Mouse (Mus musculus): ENCODE measurements around the gene Layn. TPM values are rescaled to one million over a fixed set of nuclear protein-coding genes. Genes with fewer than 3 reads are reported as not detected.
A peak's percentile ranks its signal among the peaks of the same experiment; 100 is the strongest.

The Layn gene
- total RNA-seq, 2 experiments from 2014 or later, result 6.5 to 8.3 TPM

DNA sequence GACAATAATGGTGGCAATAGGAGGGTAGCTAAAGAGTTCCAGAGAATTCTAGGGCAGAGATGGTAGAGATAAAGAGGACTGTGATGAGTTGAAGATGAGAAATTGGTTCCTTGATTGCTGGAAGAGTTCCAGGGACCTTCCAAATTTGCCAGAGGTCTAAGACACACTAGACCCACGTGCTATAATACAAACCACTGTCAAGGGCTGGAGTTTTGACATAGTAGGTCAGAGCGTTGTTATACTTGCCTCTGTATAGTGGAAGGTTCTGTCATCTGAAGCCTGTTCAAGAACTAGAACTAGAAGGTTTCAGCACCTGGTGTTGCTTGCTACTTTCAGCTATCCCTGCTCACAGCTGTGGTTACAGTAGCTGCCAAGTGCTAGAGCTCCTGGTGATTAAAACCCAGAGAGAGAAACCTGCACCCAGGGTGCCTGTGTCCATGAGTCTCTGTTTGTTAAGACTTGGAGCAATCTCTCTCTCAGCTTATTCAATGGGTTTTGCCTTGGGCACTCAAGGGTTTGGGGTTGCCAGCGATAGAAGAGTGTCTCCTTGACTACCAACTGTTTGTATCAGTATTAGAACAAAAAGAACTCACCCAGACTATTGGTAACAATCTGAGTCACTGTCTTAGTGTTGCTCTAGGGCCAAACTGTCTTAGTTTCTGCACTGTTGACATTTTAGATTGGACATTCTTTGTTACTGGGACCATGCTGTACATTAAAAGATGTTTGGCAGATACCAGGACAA, 43.9 kb downstream of the Layn start:
- DNase-seq, result no peak

DNA sequence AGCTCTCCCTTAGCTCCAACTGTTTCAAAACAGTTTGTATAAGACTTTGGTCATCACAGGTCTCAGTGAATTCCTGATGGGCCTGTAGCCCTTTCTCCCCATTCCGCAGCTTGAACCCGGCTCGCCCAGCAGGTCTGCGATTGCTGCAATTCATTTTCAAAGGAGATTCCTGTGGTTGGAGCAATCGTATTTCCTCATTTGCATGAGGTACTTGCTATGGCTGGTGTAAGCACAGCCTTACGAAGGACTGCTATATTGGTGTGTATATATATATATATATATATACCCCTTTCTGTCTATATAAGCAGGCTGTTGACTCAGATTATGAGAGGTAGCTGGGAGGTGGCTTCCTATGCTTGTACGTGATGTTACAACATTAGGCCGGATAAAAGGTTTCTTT, 44.6 kb downstream of the Layn start:
- DNase-seq, result no peak

DNA sequence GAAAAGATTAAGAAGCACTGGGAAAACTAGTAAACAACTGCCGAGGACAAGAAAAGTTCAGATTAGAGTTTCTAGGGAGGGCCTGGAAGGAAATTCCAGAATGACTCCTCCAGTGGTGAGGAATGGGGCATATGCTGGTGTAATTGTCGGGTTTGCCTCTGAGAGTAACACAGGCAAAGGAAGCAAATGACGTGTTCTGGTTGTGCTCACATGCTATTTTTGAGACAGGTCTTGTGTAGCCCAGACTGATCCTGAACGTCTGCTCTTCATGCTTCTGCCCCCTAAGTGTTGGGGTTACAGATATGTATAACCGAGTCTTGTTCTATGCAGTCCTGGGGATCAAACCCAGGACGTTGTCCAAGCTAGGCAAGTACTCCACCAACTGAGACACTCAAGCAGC, 45.3 kb downstream of the Layn start:
- no peak for DNase-seq

DNA sequence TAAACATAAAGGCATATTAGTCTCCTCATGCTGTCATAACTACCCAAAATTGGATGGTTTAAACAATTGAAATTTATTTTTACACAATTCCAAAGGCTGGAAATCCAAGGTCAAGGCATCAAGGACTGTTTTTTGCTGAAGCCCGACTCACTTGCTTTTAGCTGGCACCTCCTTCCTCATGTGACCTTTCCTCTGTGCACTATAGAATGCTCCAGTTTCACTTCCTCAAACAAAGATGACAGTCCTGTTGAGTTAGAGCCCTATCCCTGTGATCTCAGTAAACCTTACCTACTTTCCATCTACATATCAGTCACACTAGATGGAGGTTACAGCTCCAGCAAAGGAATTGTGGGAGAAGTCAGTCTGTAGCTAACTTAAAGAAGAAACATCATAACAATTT, 46.7 kb downstream of the Layn start:
- no peak for DNase-seq

DNA sequence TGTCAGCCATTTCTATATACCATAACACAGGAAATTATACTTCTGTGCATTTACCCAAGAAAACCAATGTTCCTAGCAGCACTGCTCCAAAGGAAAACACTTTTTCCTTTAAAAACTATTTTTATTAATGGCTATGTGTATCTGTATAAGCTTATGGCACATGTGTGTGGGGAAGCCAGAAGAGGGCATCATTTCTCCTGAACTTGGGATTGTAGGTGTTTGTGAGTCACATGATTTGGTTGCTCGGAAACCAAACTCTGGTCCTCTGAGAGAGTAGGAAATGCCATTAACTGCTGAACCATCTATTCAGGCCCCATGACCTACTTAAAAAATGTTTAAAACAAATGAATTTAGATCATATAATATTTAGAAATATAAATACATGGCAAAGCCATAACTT, 49.9 kb downstream of the Layn start:
- no peak for DNase-seq

DNA sequence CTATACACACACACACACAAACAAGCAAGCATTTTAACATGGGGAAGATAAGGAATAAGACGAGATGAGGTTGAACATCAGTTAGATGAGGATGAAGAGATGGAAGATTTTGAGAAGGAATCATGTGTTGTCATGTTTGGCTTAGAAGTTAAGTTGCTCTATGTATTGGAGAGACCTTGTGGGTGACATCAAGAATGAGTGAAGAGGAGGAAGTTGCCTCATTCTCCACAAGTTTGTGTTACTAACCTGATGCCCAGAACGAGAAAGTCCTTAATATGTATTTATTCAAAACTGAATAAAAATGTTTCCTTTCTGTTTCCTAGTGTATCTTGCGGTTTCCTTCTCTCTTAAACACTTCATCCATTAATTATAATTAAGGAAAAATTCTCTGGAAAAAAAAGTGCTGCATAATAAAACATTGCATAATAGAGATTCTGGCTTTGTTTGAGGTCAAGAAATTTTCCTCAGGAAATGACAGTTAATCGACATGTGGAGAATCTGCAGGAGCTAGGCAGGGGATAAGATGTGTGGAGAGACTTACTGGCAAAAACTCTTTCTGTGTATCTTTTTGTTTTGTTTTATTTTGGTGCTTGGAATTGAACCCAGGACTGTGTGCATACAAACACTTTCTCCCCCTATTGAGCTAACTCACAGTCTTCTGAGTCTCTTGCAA, 55.6 kb downstream of the Layn start:
- DNase-seq, result no peak

DNA sequence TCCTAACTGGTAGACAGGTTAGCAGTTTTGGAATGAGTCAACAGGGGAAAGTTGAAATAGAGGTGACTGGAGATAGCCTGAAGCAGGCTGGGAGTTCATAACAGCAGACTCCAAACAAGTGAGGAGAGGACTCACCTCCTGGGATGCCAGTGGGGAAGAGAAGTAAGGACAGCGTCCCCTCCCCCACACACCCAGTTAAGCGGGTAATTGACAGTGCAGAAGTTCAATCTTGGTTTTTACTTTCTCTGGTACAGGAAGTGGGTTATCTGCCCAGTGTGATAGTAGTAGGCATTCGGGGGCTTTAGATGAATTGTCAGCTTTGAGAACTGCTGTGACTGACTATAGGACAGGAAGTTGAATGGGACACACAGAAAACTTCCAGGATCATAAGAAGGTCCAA, 56.5 kb downstream of the Layn start:
- no peak for DNase-seq

DNA sequence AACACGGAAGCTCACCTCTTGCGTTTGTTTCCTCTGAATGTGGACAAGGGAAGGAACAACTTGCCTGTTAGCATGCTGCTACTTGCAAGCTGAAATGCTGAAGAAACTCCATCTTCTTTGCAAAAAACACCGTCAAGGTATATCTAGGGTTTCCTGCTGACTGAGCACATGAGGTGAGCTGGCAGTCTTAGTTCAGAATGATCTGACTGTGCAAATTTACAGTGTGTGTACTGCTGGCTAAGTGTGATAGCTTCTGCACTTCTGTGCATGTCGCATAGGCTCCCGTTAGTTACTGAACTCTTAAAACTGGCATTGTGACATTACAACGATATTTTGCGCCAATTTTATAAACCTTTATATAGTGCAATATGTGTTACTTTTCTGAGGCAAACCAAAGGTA, 57.2 kb downstream of the Layn start:
- no peak for DNase-seq

DNA sequence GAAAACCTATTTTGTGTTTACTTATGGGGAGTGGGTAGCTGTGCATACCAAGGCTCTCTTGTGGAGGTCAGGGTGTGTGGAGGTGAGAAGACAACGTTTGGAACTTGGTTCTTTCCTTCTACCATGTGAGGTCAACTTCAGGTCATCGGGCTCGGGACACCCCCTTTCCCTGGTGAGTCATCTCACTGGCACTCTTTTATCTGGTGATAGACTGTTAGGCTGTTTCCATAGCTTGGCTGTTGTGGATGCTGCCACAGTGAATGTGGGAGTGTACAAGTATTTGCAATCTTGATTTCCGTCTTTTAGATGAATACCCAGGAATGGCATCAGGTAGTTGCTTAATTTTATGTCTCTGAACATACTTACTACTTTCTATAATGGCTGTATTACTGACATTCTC, 61.2 kb downstream of the Layn start:
- DNase-seq, result peak; percentile 26 to 38

DNA sequence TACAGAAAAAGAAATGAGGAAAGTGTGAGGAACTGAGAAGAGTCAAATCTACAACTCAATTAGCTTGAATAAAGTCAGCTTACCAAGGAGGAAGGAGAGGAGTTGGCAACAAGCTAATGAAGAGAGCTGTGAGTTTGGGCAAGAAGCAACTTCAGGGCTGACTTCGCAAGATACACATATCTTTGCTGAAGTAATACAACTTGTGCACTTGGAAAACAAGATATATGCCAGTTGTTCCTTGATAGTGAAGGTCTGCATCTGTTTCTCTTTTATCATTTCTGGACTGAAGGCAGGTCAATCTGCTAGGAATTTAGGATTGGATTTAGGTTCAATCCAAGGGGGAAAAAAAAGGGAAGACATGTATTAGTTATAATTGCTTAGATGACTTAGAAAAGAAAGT, 63.2 kb downstream of the Layn start:
- DNase-seq, result no peak

DNA sequence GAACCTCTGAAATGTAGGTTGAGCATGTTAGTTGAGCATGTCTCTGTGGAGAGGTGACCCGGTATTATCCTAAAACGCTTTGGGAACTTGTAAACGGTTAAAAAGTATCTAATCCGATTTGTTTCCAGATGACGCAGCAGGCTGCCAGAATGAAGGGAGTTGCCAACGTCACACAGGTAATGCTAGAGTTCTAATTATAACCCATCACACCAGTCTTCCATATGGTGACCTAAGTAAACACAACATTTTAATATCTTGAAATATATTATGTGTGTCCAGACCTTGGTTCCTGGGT, 67.3 kb downstream of the Layn start:
- no peak for DNase-seq

DNA sequence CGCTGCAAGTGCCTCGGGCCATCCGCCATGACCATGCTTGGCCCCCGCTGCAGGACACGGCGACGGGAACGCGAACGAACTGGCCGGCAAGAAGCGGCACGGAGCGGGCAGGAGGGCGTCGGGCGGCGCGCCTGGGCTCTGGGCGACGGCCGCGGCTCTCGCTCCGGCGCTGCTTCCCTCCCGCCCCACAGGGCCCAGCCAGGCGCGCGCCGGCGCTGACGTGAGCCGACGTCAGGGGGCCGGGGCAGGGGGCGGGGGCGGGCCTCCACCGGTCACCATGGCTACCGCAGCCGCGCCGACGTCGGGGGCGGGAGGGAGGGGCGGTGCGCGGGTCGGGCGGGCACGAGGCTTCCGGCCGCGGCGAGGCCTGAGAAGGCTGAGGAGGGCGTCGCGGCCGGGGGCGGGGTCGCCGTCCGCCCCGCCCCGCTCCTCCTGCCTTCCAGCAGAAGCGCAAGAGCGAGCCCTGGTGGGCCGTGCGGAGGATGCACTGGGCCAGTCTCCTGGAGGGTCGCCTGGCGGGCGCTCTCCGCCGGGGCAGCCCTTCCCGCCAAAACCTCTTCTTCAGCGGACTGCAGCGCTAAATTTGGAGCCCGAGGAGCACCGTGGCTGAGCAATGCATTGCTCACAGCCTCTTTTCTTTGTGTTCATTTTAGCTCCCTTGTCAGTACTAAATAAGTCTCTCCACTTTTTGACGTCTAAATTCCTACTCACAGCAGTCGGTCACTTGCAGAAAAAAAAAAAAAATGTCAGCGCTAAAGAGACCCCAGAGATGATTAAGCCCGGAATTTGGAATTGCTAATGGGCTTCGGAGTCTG, 67.8 kb downstream of the Layn start, which contains the start of gene Sik2:
Sik2 (minus strand) TSS at position 233 of the 815 bp plus-strand sequence.
- DNase-seq, result peak; percentile 93 to 95

DNA sequence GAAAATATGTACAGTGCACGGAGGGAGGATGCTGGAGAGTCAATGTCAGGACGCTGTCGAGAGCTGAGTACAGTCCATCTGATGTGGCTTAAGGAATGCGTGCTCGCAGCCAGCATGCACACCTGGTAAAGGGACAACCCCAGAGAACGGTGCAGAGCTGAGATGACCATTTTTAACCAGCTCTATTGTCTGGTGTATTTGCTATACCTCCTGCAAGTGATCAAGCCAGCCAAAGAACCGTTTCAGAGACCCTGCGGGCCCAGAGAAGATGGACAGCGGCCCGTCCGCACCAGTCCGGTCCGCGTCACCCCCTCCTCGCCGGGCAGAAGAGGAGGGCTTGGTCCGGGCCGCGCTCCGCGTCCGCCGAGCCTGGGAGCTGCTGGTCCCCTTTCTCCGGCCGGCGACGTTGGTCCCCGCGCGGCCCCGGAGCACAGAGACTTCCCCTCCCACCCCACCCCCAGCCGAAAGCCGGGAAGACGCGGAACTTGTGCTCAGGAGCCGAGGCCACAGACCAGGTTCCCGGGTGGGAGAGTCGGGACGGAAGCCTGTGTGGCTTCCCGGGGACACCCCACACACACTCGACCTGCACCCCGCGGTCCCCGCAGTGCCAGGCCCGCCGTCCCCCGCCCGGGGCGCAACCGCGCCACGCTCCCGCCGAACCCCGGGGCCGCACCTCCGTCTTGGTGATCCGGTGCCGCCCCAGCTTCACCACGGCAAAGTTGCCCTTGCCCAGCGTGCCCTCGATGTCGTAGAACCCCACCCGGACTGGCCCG, 68.6 kb downstream of the Layn start:
- DNase-seq, result peak; percentile 48 to 66

DNA sequence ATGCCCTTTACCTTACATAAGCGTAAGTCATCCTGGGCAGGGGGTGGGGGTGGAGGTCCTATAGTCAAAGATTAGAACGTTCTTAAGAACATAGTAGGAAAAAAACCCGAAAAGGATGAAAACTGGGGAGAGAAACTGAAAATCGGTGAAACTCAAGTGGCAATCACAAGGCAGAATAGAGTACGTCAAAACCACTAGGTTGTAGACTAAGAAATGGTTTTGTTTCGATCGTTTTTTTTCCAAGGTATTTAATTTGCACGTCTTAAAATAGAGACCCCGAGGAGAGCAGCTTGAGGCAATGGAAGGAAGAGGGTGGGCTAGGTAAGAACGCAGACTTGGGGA, 69.2 kb downstream of the Layn start:
- no peak for DNase-seq

DNA sequence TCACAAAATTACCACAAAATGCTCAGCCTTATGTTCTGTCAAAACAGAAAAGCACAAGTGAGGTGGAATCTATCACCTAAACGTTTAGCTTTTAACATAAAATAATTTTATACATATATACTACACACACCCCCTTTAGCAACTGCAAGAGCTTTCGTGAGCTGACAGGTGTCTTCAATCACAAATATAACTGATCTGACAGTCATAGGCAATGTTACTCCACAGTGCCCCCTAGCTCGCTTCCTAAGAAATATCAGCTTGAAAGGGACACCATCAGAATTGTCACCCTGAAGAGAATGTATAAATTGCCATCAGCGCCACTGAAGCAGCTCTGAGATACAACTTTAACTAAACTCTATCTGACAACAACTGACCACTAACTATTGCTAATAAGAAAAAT, 70.0 kb downstream of the Layn start:
- peak; percentile 51 to 72 for DNase-seq

Small RNA genes lying within 50 kb of the gene (microRNA-seq; reads per million reads assigned to microRNA genes)
- gene Mir34b, result 86.3 reads per million, percentile 50 among the genes with 10 or more reads in this experiment
- 1,509 reads per million, percentile 82 among the genes with 10 or more reads in this experiment for gene Mir34c

Other genes with a start within 250 kb of the Layn start
- gene Ppp2r1b, start 231.8 kb downstream of the Layn start, total RNA-seq (2021), result 10 to 100 TPM; 35.4 to 35.7 TPM
- gene Sik2, start 68.0 kb downstream of the Layn start, total RNA-seq (2021), result 100 to 1,000 TPM in 1 of 2 experiments, 10 to 100 TPM in 1; 96.2 to 114 TPM
- gene Btg4, start 16.2 kb downstream of the Layn start, total RNA-seq (2021), result not detected
- under 1 TPM in 1 of 2 experiments, not detected in 1; 0.49 TPM for gene 4833427G06Rik, start 25.0 kb upstream of the Layn start, total RNA-seq (2021)
- not detected for gene Gm32742, start 88.4 kb upstream of the Layn start, total RNA-seq (2021)
- not detected for gene Pou2af1, start 136.6 kb upstream of the Layn start, total RNA-seq (2021)
- gene Colca2, start 201.5 kb upstream of the Layn start, total RNA-seq (2021), result 1 to 10 TPM; 3.1 to 3.3 TPM

Measured in adrenal gland, postnatal 36 days (tissue).